Mouse (Mus musculus): ENCODE results near the gene Rab3a.
A peak's percentile ranks its signal among the peaks of the same experiment; 100 is the strongest.

The Rab3a gene

GRCm38 (mm10) chr8:70801156-70801555, 46.7 kb downstream of the Rab3a start:
- no peak for DNase-seq (ENCODE audit: low spot score)

GRCm38 (mm10) chr8:70801830-70802229, 47.4 kb downstream of the Rab3a start:
- no peak for DNase-seq (ENCODE audit: low spot score)

- DNase-seq (ENCODE audit: low spot score), result no peak
Observed at GRCm38 (mm10) chr8:70802786-70803510, 48.5 kb downstream of the Rab3a start.

GRCm38 (mm10) chr8:70803761-70804480, 49.4 kb downstream of the Rab3a start:
- DNase-seq (ENCODE audit: low spot score), result peak; percentile 49

- DNase-seq (ENCODE audit: low spot score), result peak; percentile 65
Observed at GRCm38 (mm10) chr8:70804481-70805206, 50.2 kb downstream of the Rab3a start, which contains the start of gene Mast3. Gene Mast3 (minus strand): TSS chr8:70805054.

GRCm38 (mm10) chr8:70806541-70806940, 52.1 kb downstream of the Rab3a start:
- no peak for DNase-seq (ENCODE audit: low spot score)

GRCm38 (mm10) chr8:70807304-70807703, 52.8 kb downstream of the Rab3a start:
- no peak for DNase-seq (ENCODE audit: low spot score)

GRCm38 (mm10) chr8:70808239-70808638, 53.8 kb downstream of the Rab3a start, which contains the start of gene Il12rb1:
Gene Il12rb1 (plus strand): TSS chr8:70808449.
- no peak for DNase-seq (ENCODE audit: low spot score)

Measured in spleen, adult 12 weeks (tissue).